Mouse (Mus musculus) CD4-positive naive resting alpha-beta T cell, adult 76 days (primary cell): Measurements from ENCODE around the gene Srgn. TPM values are rescaled to one million over a fixed set of nuclear protein-coding genes. Genes with fewer than 3 reads are reported as not detected.

ENCODE experiments used
- total RNA-seq: library from RNA; stranded (reverse); gene quantifications from one replicate; pipeline ENCODE4 v1.2.4, GENCODE M21; 2023

Srgn gene
- total RNA-seq, result 481 TPM

DNA sequence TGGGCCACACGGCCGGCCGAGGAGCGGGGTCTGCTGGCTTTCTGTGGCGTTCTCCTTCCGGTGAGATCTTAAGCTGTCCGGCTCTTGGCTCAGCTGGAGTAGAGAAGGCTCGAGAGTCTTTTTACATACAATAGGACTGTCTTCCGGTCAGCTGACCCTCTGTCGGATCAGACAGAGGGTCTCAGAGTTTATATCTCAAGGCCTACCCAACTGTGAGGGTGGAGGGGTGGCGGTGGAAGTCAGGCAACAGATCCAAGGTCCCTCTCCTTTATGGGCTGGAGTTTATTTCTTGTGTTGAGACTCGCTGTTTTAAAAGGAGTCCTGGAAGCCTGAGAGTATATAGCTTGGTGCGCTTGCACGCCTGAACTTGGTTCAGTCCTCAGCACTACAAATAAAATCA lies at the start of gene Srgn:
Srgn (minus strand) TSS at position 101 of the 400 bp plus-strand sequence.

DNA sequence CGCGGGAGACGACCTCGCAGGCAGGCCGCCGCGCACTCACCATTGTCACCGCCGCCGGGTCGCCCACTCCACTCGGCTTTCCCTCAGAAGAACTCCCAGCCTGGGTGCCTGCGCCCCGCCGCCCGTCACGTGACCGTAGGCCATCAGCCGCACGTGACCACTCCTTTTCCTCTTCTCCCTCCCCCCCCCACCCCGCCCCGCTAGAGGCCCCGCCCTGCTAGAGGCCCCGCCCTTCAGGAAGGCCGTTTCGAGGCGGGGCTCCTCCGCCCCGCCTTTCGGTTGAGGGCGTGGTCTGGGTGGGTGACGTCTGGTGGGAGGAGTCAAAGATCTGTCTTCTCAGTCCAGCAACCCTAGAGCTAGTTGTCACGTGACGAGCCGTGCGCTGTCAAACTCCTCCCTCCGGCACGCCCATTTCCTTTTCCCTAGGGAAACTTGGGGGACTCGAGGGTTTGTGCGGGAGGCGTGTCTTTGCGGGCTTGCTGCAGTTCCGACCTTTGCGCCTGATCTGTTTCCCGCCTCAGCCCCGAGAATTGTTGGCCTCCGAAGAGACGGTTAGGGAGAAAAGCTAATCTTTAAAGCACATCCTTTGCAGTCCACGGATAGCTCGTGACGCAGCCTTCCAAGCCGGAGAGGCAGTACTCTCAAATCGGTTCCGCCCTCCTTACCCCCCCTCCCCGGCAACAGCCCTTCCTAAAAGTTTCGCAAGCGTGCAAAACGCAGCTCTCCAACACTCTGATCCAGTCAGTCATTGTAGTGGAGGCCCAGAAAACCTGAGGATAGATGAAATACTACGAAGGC lies 40.4 kb downstream of the Srgn start, which contains the start of gene Vps26a:
Vps26a (minus strand) TSS at position 188 of the 798 bp plus-strand sequence.

DNA sequence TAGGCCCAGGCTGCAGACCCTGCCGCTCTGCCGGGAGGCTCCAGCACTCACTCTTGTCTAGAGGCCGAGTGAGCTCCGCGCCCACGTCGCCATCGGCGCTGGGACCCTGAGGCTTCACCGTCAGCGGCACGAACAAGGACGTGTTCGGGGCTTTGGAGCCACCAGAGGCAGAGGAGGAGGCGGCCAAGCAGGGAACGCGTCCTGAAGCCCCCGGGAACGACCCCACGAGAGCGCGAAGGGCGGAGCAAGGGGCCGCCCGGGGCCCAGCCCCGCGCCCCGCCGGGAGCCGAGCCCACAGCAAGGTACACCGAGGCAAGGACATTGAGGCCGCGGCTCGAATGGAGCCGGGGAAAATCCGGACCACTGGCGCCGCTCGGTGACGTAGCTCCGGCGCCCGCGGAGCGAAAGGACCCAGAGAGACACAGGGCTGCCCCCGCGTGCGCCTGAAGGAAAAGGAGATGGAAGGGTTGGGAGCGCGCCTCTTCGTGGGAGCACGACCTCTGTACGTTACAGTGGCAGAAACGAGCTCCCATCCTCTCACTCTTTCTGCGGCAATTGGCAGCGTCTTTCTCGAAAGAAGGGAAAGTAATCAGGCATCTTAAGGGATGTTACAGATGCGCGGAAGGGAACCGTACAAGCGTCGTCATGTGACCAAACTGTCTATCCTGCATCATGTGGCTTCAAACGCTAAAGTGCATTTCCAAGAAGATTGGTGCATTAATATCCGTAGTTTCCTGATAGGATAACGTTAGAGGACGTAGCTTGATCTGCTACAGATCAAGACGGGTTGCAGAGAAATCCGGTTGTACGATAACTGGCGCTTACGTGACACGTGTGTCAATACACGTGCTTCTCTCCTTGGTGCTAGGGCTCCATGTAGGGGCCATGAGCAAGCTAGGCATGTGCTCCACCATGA lies 77.6 kb downstream of the Srgn start, which contains the start of the genes 4930507D05Rik and Supv3l1:
4930507D05Rik (plus strand) TSS at position 126 of the 916 bp plus-strand sequence.
Supv3l1 (minus strand) TSS at position 375 of the 916 bp plus-strand sequence.

Other genes with a start within 250 kb of the Srgn start
- gene Hk1, start 147.5 kb downstream of the Srgn start, total RNA-seq, result 64.6 TPM
- gene Hkdc1, start 105.0 kb downstream of the Srgn start, total RNA-seq, result not detected
- gene 4930507D05Rik, start 78.0 kb downstream of the Srgn start, total RNA-seq, result 0.29 TPM
- gene Supv3l1, start 77.7 kb downstream of the Srgn start, total RNA-seq, result 26.7 TPM
- gene Vps26a, start 40.6 kb downstream of the Srgn start, total RNA-seq, result 26.4 TPM
- gene Kif1bp, start 51.0 kb upstream of the Srgn start, total RNA-seq, result 18.2 TPM
- gene Ddx21, start 74.8 kb upstream of the Srgn start, total RNA-seq, result 159 TPM
- 157 TPM for gene Ddx50, start 123.8 kb upstream of the Srgn start, total RNA-seq
- gene Stox1, start 198.7 kb upstream of the Srgn start, total RNA-seq, result 0.21 TPM